Mouse (Mus musculus): ENCODE measurements at regions not wholly inside any gene's neighbourhood (a gene's known extent, or its start where the extent isn't known, plus 50 kb on each side); places are given as distances from the start of the nearest gene placed in this dataset.
A peak's percentile ranks its signal among the peaks of the same experiment; 100 is the strongest.

DNA sequence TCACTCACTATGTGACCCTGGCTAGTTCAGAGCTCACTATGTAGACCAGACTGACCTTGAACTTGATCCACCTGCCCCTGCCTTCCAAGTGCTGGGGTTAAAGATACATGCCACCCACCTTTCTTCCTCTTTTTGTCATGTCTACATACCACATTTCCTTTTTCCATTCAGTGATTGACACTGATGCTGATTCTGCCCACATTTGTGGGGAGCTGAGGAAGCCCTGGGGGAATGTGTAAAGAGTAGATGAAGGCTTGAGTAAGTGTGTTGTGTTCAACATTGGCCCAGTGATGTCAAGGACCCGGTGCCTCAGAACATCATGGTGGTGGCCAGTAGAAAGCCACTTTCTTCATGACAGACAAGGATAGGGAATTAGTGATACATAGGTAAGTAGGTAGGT lies 201.3 kb downstream of the Rpap3 start:
- no peak for DNase-seq (ENCODE audit: low read depth)

DNA sequence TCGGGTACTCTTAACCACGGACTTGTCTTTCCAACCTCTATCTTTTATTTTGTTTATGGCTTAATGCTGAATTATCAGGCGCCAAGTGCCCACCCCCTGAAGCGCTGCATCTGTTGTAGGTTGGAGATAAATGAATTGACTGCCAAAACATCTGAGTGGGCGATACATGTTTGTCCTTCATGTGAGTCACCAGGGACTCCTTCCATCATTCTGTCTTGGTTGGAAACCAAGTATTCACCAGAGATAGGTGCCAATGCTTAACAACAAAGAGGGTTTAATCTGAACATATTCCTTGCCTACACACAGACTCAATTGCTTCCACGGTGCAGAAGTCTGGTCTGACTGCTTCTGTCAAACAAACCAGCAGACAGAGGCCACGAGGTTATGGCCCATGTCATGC lies 203.6 kb downstream of the Rpap3 start:
- DNase-seq (ENCODE audit: low read depth), result no peak

DNA sequence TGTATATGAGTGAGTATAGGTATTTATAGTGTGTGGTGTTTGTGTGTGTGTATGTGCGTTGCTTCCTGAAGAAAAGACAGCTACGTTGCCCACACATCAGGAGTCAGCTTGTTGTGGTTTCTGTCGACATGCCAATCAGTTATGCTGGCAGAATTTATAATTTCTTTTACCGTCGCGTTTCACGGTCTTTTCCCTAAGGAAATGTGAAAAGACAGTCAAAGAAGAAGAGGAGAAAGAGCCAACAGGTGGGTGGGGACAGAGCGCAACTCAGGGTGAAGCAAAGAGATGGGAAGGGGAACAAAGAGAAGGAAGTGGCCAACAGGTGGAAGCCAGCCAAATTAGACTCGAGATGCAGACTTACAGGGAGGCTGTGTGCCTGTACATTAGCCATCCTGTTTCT lies 204.2 kb downstream of the Rpap3 start:
- no peak for DNase-seq (ENCODE audit: low read depth)

DNA sequence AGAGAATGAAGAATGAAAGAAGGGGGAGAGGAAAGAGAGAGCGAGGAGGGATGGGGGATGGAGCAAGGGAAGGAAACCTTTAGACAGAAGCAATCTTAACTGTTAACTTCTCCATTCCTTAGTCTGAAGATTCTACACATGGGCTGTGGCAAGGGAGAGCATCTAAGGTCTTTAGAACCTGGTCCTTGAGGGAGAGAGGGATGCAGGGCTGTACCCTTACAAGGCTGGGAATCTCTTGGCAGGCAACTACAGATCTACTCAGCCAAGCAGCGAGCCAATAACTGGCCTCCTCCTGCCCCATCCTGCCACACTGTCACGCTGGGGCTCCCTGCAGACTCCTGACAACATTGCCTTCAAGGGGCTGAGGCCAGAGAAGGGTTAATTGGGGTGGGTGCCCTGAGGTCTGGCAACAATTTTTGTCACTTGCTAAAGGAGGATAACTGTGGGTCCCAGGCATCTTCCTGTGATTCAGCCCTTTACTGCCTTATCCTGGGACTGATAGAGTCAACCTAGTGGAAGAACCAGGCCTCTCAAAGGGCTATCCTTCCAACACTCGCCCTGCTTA lies 205.7 kb downstream of the Rpap3 start:
- no peak for DNase-seq (ENCODE audit: low read depth)

DNA sequence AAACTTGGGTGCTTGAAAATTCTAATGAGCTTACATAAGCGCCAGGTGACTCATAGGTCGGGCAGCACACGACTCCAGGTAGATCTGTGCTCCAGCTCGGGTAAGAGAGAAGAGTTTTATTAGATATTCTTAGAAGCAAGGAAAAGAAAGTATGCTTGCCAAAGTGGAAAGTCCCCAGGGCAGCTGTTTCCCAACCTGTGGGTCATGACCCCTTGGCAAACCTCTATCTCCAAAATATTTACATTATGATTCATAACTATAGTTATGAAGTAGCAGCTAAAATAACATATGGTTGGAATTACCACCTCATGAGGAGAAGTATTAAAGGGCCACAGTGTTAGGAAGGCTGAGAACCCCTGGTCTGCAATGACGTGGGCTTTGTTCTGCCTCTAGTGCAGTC lies 206.4 kb downstream of the Rpap3 start:
- DNase-seq (ENCODE audit: low read depth), result no peak

DNA sequence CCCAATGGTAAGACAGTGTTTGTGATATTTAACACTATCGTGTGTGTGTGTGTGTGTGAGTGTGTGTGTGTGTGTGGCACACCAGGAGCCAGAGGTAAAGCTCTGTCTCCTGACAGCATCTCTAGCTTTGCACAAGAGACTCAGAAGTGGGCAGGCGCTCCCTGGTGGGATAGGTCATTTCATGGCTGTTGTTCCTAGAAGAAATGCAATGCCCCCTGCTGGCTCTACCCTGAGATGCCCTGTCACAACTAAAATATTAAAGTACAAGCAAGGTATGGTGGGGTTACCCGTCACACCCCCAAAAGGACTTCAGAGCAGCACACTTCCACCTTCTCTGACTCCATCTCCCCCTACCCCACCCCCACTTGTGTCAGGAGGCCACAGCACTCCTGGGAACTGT lies 207.2 kb downstream of the Rpap3 start:
- peak; percentile 76 for DNase-seq (ENCODE audit: low read depth)

DNA sequence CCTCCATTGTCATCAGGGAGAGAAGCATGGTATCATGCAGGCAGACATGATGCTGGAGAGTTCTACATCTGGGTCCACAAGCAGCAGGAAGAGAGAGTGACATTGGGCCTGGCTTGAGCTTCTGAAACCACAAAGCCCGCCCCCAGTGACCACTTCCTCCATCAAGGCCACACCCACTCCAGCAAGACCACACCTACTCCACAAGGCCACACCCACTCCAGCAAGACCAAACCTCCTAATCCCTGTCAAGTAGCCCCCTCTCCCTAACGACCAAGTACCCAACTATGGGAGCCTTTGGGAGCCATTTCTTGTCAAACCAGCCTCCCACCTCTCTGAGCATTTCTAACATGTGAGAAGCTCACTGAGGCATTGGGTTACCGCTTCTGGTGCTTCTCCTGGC lies 209.6 kb downstream of the Rpap3 start:
- peak; percentile 20 for DNase-seq (ENCODE audit: low read depth)

DNA sequence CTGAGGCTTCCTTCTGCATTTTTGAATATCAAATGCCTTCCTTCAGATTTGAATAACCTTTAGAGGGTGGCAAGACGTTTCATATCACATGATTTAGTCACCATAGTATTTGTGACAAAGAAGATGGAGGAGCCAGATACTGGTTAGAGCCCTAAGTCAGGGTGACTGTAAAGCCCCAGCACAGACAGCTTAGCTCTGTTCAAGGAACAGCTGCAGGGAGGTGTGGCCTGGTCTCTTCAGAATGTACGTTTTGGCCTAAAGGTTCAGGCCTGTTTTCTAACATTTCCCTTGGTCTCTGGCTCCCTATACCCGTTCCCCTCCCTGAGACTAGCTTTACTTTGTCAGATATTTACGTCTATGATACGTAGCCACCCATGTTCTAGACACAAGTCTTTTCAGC lies 212.3 kb downstream of the Rpap3 start:
- no peak for DNase-seq (ENCODE audit: low read depth)

DNA sequence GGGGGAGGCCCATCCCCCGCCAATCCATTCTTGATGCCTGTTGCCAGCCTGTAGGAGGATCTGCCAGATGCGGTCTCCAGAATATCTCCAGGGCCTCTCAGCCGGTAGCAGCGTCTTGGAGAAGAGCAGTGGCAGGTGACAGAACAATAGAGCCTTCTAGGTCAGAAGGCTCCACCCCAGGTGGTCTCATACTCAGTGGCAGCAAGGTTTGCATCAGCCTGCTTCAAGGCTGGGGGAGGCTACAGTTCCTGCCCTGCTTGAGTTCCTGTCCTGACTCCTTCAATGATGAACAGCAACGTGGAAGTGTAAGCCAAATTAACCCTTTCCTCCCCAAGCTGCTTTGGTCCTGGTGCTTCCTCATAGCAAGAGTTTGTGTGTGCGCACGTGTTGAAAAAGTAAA lies 213.8 kb downstream of the Rpap3 start:
- no peak for DNase-seq (ENCODE audit: low read depth)

DNA sequence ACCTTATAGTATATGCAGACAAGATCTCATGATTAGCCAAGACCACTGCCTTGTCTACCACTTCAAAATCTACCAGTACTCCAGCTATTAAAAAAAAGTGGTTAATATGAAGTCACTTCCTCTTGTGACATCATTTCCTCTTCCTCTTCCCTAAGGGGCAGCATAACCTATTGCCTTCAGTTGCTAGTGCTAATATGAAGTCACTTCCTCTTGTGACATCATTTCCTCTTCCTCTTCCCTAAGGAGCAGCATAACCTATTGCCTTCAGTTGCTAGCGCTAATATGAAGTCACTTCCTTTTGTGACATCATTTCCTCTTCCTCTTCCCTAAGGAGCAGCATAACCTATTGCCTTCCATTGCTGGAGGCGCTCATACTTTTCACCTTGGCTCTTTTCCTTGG lies 218.2 kb downstream of the Rpap3 start:
- DNase-seq (ENCODE audit: low read depth), result no peak

DNA sequence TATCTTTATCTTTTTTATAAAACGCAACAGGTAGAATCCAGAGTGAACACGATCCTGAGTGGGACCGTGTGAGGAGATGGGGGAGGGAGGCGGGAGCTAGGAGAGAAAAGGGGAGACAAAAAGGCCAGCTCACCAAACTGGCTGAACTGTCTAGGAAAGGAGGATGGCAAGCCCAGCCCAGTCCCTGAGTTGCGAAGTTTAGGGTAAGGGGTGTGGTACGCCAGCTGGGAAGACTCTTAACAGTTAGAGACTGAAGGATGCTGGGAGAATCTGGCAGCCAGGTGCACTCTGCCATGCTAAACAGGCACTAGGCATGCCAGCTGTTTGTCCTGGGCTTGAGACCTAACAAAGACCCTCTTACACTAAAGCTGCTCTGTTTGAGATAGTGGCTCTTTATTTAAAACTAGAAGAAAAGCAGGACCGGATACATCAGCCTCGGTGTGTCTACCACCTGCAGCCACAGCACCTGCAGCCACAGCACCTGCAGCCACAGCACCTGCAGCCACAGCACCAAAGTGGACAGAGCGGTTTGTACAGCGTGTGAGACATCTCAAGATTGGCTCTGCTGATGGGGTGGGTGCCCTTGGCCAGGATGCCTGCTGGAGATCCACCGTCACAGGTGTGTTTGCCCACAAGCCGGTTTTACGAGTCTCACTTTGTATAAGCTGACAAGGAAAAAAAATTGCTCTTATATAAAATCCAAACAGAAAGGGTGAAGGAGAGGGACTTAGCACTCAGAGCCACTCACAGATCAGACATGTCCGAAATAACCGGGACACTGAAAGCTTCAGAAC lies 225.1 kb upstream of the Amigo2 start:
- no peak for DNase-seq (ENCODE audit: low read depth)

DNA sequence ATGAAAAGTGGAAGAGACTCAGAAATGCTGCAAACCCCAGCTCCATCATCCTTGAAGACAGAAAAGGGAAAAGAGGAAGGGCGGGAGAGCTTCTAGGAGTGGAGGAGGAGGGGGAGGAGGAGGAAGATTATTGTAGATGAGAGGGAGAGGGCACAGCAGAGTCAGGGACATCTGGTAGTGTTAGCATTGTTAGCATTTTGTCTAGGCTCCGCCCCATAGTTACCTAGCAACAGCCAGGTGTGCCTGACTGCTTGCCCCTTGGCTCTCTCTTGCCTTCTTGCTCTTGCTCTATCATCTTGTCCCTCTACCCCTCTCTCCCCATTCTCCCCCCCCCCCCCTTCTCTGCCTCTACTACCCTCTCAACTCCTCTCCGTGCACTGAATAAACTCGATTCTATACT lies 224.4 kb upstream of the Amigo2 start:
- peak; percentile 55 for DNase-seq (ENCODE audit: low read depth)

DNA sequence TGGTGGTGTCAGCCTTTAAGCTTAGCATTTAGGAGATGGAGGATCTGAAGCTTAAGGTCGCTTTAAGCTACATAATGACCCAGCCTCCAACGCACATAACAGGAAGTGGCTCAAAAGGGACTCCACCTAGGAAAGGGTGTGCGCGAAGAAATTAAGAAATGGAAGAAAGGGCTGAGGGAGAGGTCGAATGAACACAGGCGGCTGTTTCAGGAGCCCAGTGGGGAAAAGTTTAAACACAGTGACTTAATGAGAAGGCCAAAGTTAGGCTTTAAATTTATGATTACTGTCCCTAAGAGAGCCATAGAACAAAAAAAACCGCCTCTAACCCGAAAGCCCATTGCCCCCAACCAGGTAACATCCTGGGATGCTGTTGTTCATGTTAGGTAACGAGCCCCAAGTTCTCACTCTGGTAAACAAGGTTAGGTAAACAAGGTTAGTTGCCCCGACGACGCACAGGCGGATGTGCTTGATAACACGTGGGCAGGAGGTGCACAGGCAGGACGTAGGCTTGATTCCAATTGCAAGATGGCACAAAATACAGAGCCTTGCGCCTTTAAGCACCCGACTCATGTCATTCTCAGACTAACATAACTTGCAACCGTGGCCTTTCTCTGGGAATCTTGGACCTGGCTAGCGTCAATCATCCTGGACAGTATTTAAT lies 222.7 kb upstream of the Amigo2 start:
- DNase-seq (ENCODE audit: low read depth), result peak; percentile 96

DNA sequence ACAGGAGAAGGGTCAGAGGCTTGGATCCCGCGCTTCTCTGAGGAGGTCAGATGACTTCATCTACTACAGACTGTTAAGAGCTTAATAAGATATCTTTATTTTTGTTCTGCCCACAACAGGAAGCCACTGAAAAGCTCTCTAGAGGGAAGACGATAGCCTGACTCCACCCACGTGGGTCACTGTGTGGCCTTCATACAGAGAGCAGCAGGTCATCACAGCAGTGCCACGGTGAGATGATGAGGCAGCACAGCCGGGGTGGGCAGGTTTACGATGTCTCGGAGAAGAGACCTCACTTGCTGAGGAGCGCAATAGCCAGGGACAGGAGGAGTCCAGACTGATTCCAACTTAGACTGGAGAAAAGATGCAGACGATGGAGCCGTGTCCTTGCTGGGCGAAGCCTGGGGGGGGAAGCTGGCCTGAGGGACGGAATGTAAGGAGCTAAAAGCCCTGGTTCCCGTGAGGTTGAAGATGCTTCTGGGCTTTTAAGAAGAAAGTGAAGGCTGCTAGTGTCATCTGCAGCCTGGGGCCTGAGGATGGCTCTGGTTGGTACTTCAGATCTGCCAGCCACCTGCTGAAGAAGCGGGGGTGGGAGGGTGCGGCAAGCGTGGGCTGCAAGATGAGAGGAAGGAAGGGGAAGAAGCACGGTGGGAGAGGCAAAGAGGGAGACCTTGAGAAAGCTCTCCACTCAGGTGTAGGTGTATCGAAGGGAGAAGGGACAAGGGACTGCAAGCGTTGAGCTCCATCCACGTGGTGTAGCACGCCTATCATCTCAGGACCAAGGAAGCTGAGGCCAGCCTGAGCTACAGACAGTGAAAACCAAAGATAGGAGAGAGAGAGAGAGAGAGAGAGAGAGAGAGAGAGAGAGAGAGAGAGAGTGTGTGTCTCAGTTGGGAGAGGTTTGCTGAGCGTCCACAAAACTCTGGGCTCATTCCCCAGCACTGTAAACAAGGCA lies 221.9 kb upstream of the Amigo2 start:
- DNase-seq (ENCODE audit: low read depth), result peak; percentile 90

DNA sequence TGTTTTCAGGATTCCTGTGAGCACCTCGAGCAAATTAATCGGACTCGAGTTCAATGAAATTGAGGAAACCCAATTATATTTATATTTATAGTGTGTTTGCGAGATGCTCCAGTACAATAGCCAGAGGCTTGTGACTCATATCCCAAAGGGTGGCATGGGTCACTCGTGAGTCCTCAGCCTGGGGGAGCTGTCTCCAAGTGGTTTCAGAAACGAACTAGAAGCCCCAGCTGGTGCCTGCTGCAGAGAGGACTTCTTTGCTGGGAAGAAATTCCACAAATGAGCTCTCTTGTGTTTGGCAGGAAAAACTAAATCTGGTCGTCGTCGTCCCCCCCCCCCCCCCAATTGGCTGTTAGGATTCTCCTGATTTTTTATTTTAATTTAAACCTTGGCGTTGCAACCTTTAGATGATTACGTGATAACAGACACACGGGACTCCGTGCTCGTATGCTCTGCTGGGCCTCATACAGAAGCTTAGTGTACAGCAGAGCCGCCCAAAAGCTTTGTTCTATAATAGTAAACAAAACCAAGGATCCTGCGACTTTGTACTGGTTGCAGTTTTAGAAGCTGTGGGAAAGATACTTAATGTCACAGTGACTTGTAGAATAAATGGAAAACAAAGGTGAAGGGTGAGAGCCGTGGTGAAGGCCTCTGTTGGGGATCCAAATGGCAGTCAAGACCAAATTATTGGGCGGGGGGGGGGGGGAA lies 220.8 kb upstream of the Amigo2 start:
- DNase-seq (ENCODE audit: low read depth), result peak; percentile 75

DNA sequence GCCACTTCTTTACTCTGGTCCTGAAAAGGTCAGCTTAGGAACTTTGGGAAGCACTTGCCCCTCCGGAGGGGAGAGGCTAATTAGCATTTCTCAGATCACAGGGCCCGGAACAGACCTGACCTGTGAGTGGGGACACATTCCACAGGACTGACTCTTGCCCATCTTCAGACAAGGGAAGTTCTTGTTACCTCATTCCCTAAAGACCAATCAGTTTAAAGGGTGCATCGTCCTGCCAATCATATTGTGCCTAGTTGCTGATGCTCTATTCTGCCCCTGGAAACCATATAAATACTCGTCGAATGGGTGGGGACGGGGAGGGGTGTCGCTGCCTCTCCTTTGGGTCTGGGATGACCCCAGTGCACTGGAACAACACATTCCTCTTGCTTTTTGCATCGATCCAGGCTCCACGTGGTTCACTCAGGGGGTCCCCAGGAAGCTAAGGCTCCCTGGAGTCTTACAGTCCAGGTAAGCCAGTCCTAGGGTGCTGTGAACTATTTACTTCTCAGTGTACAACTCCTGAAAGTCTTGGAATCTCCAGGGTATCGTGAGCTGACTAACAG lies 219.9 kb upstream of the Amigo2 start:
- DNase-seq (ENCODE audit: low read depth), result peak; percentile 87

DNA sequence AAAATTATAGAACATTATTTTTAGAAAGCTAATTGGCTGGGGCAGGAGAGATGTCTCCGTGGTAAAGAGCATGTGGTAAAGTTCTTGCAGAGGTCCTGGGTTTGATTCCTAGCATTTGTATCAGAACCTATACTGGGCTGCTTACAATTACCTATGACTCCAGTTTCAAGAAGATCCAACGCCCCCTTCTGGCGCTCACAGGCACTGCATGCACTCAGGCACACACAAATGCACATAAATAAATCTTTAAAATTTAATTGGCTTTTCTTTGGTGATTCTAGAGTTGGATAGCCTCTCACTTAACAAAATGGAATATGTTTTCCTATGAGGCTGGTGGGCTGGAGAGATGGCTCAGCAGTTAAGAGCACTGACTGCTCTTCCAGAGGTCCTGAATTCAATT lies 219.0 kb upstream of the Amigo2 start:
- DNase-seq (ENCODE audit: low read depth), result peak; percentile 84

DNA sequence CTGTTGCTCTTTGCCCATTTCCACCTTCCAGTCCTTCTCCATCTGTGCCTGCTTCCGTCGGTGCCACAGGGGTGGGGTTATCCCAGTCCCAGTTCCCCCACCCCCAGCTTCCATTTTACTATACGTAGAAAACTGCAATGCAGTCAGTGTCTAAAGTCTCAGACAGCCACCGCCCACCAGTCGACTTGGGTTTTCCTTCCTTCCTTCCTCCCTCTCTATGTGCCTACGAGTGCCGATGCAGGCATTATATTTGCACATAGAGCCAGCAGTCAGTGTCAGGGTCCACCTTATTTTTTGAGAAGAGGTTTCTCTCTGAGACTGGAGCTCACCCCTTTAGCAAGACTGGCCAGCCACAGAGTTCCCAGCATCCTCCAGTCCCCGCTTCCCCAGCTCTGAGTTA lies 218.3 kb upstream of the Amigo2 start:
- peak; percentile 61 for DNase-seq (ENCODE audit: low read depth)

DNA sequence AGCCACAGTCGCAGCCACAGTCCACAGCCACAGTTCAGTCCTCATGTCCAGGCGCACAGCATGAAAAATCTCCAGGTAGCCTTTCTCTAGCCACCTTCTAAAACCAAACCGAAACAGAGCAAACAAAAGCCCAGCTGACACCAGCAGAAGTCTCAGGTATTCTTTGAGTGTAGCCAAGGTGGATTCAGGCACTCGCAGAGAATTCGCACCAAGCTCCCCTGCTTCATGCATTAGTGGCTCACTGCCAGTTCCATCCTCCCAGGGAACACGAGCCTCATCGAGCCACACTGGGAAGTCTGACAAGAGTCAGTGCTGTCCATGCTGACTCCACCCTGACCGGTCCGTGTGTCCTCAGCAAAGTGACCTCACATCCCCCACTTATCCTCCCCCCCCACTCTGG lies 217.7 kb upstream of the Amigo2 start:
- DNase-seq (ENCODE audit: low read depth), result peak; percentile 50

DNA sequence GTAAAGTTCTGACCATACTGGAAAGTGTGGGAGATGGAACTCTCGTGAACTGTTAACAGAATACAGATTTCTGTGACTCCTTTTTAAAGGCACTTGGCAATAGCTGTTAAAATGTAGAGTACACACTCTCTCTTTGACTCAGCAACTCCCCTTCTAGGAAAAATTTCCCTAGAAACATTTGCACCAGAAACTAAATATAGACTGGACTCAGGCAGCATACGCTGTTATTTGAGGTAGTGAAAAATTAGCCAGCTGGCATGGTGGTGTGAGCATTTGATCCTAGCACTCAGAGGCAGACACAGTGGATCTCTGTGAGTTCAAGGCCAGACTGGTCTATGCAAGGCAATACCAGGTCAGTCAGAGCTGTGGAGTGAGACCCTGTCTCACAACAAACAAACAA lies 215.5 kb upstream of the Amigo2 start:
- no peak for DNase-seq (ENCODE audit: low read depth)

DNA sequence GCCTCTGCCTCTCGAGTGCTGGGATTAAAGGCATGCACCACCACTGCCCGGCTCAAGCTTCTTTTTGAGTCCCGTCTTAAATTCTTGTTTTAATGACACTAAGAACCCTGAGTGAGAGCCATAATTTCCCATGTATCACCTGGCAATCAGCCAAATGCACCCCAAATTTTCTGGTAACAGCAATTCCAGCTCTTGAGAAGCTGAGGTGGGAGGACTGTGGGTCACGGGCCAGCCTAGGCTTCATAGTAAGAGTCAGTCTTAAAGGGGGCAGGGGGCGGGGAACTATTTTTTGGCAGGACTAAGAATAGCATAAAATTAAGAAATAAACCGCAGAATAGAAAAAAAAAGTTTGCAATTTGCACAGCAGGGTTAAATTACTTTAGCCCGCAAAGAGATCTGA lies 214.9 kb upstream of the Amigo2 start:
- DNase-seq (ENCODE audit: low read depth), result no peak
